Mouse (Mus musculus) lung, adult 2 months (tissue): ENCODE measurements around the gene Capn15.

ENCODE experiments used
- CTCF ChIP-seq: fragments of 200-500 bp; IDR thresholded peaks from 2 replicates; pipeline ENCODE4 v1.5.1; 2011; ENCODE audit warnings: mild to moderate bottlenecking, low read length, control low read depth; ENCODE audit not compliant: insufficient read depth
- POLR2A ChIP-seq: fragments of 200-500 bp; IDR thresholded peaks from 2 replicates; pipeline ENCODE4 v1.6.1; 2011; ENCODE audit warnings: low read depth, mild to moderate bottlenecking, control low read depth, low read length, borderline replicate concordance; ENCODE audit errors: extremely low read depth

- no peak for TF ChIP-seq CTCF
- no peak for TF ChIP-seq POLR2A
Measured at GRCm38 (mm10) chr17:26023181-26023580, 37.6 kb upstream of the Capn15 start.
